In the genomic region with DNA sequence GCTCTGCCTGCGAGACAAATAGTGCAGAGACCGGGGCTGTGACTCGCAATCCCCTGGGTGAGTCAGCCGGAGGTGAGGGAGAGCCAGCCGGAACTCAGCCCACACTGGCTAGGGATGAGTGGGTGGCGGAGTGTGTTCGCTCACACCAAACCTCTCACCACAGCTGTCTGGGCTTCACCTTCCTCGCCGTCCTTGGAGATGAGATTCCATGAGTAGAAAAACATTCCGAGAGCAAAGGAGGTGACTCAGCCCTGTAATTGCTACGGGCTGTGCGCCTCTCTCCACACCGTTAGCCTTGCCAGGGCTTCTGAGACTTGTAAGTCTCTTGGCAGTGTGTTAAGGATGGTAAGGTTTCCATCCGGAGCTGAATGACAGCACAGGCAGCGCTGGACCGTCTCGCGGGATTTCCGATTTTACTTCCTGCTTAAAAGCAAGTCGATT, we compare ENCODE assay signal across 10 mouse cellular contexts.
DNase-seq lines count a peak whose midpoint lies in the region; ATAC-seq and TF ChIP-seq lines count a peak whose summit lies in the region.
"Had no signal": no experiment of that assay in that cellular context is flagged by ENCODE, and none has a peak within 500 bp of the region (broad histone marks: within the 10 kb centered on the region; RNA-seq: fewer than 3 reads in every experiment).

No protein-coding gene starts in this region.

- intact Hi-C loops in left cerebral cortex, postnatal 25 days (cut with DNase I), result loop anchor here (5.0 kb wide), 1 partner anchor 83 kb away; no protein-coding TSS in a partner anchor

- no peak for DNase-seq in kidney, postnatal 25 days
- peak; percentile 91 for DNase-seq in Patski (ENCODE audit: low read depth, low spot score)
- DNase-seq in gastrocnemius, adult 8-10 months (ENCODE audit: low spot score in 2 of 2), result peak; percentile 16 to 59
- DNase-seq in left cerebral cortex, postnatal 25 days (ENCODE audit: low spot score in 2 of 2), result peak; percentile 43 to 84
- no peak for DNase-seq in midbrain, postnatal 0 days (ENCODE audit: low spot score)
- no peak for DNase-seq in cerebellum, postnatal 10 days
- DNase-seq in urinary bladder, postnatal 36 days (ENCODE audit: low spot score in 2 of 2), result no peak

- POLR2A ChIA-PET in Patski (lab: Charles Lee), result interaction anchor here (1.0 to 1.1 kb wide), 4 partner anchors 12 to 131 kb away, joined by 3 to 6 read pairs (median 3); no protein-coding TSS in a partner anchor

- no peak overlapping the region for H3K4me2 ChIP-seq in kidney, embryonic 14.5 days (replicated peaks; ENCODE audit: low read depth, low read length)
- no peak overlapping the region for H3K4me2 ChIP-seq in midbrain, postnatal 0 days (ENCODE audit: low read depth, low read length, poor library complexity, severe bottlenecking)
- H3K4me2 ChIP-seq: embryonic facial prominence, embryonic 12.5 days; limb, embryonic 12.5 days had no signal

- H3K9me3 ChIP-seq in kidney, embryonic 14.5 days (ENCODE audit: control insufficient read depth, low read length), result no peaks in the 10 kb centered on the region
- no peaks in the 10 kb centered on the region for H3K9me3 ChIP-seq in midbrain, postnatal 0 days (ENCODE audit: low read length)
- H3K9me3 ChIP-seq: embryonic facial prominence, embryonic 12.5 days; limb, embryonic 12.5 days had no signal

- no peak overlapping the region for H3K4me3 ChIP-seq in kidney, embryonic 14.5 days (ENCODE audit: low read length)
- H3K4me3 ChIP-seq in midbrain, postnatal 0 days (ENCODE audit: low read depth, low read length), result no peak overlapping the region
- H3K4me3 ChIP-seq: embryonic facial prominence, embryonic 12.5 days; limb, embryonic 12.5 days had no signal

- H3K9ac ChIP-seq in kidney, embryonic 14.5 days (ENCODE audit: low read depth, low read length), result no peak overlapping the region
- H3K9ac ChIP-seq in midbrain, postnatal 0 days (replicated peaks; ENCODE audit: low read length, poor library complexity, severe bottlenecking), result no peak overlapping the region
- H3K9ac ChIP-seq: embryonic facial prominence, embryonic 12.5 days; limb, embryonic 12.5 days had no signal

- H3K27me3 ChIP-seq in kidney, embryonic 14.5 days (ENCODE audit: control insufficient read depth, insufficient read depth, low read length), result no peaks in the 10 kb centered on the region
- no peaks in the 10 kb centered on the region for H3K27me3 ChIP-seq in Patski
- H3K27me3 ChIP-seq in midbrain, postnatal 0 days (ENCODE audit: insufficient read depth, low read length), result no peaks in the 10 kb centered on the region
- H3K27me3 ChIP-seq: embryonic facial prominence, embryonic 12.5 days; limb, embryonic 12.5 days had no signal

- WGBS in kidney, embryonic 14.5 days, result 64% methylated on average over 20 of the region's 20 CpGs
- WGBS in midbrain, postnatal 0 days, result 81% methylated on average over 20 of the region's 20 CpGs

- 0 out of 2 replicates have a peak, but pooled peaks have one; percentile 28 for ATAC-seq in kidney, embryonic 14.5 days (ENCODE audit: low FRiP score, low TSS enrichment)
- ATAC-seq in Patski, result peak; percentile 99
- ATAC-seq in midbrain, postnatal 0 days (ENCODE audit: low FRiP score), result no peak

- H3K36me3 ChIP-seq in kidney, embryonic 14.5 days (ENCODE audit: control insufficient read depth, insufficient read depth, low read length), result no peaks in the 10 kb centered on the region
- H3K36me3 ChIP-seq in midbrain, postnatal 0 days (ENCODE audit: insufficient read depth, low read length), result no peaks in the 10 kb centered on the region
- H3K36me3 ChIP-seq: embryonic facial prominence, embryonic 12.5 days; limb, embryonic 12.5 days had no signal

- CTCF ChIA-PET in Patski (lab: Charles Lee), result interaction anchor here (0.8 to 1.5 kb wide), 3 partner anchors 11 to 77 kb away, joined by 3 to 6 read pairs (median 3); no protein-coding TSS in a partner anchor

- in situ Hi-C loops in Patski (cut with MboI; ENCODE audit: low pct_unique_long_range_greater_than_20kb), result no loop called here

- no peak overlapping the region for H3K27ac ChIP-seq in kidney, embryonic 14.5 days (ENCODE audit: low read depth, low read length)
- no peak overlapping the region for H3K27ac ChIP-seq in midbrain, postnatal 0 days (ENCODE audit: low read depth, low read length)
- H3K27ac ChIP-seq: embryonic facial prominence, embryonic 12.5 days; limb, embryonic 12.5 days had no signal

- TF ChIP-seq CTCF in Patski (IDR thresholded peaks at IDR 0.05), result no peak
- TF ChIP-seq CTCF in midbrain, postnatal 0 days (IDR thresholded peaks at IDR 0.05), result no peak

- H3K4me1 ChIP-seq in kidney, embryonic 14.5 days (ENCODE audit: control insufficient read depth, insufficient read depth, low read length), result no peaks in the 10 kb centered on the region
- no peaks in the 10 kb centered on the region for H3K4me1 ChIP-seq in midbrain, postnatal 0 days (ENCODE audit: insufficient read depth, low read length)
- H3K4me1 ChIP-seq: embryonic facial prominence, embryonic 12.5 days; limb, embryonic 12.5 days had no signal

Comparison
In these comparisons a context has a peak if more than half of its experiments do, and no peak if none do; other contexts are left out.
1. DNase-seq: peak in Patski (single experiment), gastrocnemius, adult 8-10 months (2 of 2) and left cerebral cortex, postnatal 25 days (2 of 2); none in kidney, postnatal 25 days (0 of 2), midbrain, postnatal 0 days (single experiment), cerebellum, postnatal 10 days (0 of 2) and urinary bladder, postnatal 36 days (0 of 2).